Mouse (Mus musculus): Measurements from ENCODE around the gene Kirrel2.

Kirrel2 gene

GRCm38 (mm10) chr7:30413596-30413995, 43.9 kb downstream of the Kirrel2 start, which contains the start of gene Tyrobp:
Gene Tyrobp (plus strand): TSS chr7:30413760.
- DNase-seq (ENCODE audit: low spot score), result no peak

GRCm38 (mm10) chr7:30412735-30413147, 44.7 kb downstream of the Kirrel2 start:
- no peak for DNase-seq (ENCODE audit: low spot score)

- DNase-seq (ENCODE audit: low spot score), result no peak
Observed at GRCm38 (mm10) chr7:30411023-30411422, 46.5 kb downstream of the Kirrel2 start.

- no peak for DNase-seq (ENCODE audit: low spot score)
Observed at GRCm38 (mm10) chr7:30409789-30410188, 47.7 kb downstream of the Kirrel2 start.

GRCm38 (mm10) chr7:30408639-30409038, 48.9 kb downstream of the Kirrel2 start:
- no peak for DNase-seq (ENCODE audit: low spot score)

- no peak for DNase-seq (ENCODE audit: low spot score)
Observed at GRCm38 (mm10) chr7:30402343-30402742, 55.1 kb downstream of the Kirrel2 start.

- peak; percentile 89 for DNase-seq (ENCODE audit: low spot score)
Observed at GRCm38 (mm10) chr7:30399671-30400070, 57.8 kb downstream of the Kirrel2 start.

Measured in MN1 (cell line).